Mouse (Mus musculus) 3T3-L1 (cell line): Measurements from ENCODE around the gene Fcor.

Source experiments
- DNase-seq: peaks from one replicate; pipeline ENCODE4 v3.0.0-alpha.2; 2015; ENCODE audit warnings: low read depth, low spot score

Fcor gene

DNA sequence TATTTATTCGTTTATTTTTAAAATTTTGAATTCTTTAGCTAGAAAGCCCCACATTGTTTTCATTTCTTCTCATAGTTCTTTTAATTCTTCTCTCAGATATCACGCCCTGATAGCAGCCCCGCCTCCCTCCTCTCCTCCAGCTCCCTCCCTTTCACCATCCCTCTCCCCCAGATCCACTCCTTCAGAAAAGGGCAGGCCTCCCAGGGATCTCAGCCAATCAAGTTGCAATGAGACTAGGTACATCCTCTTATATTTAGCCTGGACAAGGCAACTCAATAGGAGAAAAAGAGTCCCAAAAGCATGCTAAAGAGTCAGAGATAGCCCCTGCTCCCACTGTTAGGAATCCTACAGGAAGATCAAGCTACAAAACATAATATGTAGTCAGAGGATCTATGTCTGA, 2.5 kb upstream of the Fcor start:
- DNase-seq, result peak; percentile 43

DNA sequence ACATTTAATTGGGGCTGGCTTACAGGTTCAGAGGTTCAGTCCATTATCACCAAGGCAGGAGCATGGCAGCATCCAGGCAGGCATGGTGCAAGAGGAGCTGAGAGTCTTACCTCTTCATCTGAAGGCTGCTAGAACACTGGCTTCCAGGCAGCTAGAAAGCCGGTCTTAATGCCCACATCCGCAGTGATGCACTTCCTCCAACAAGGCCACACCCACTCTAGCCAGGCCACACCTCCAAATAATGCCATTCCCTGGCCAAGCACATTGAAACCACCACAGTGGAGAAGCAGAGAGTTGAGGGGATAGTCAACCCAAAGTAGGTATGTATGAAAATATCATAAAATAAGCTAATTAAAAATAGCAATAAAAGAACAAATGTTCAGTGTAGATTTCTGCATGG, 1.8 kb downstream of the Fcor start:
- no peak for DNase-seq

DNA sequence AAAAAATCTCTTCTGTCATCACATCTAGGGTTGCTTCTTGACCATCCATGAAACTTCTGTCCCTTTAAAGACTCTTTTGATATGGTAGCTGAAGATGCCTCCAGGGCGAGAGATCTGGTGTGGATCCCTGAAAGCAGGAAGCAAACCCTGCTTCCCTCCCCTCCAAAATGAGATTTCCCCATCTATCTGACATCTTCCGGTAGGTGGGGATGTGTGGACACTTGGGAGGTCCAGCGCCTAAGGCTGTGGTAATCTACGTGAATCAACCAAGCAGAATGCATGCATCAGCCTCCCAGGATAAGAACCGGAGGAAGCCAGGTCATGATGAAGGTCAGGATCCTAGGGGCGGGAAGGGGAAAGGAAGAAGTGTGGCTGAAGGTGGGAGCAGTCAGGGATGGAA, 6.7 kb downstream of the Fcor start, which contains the start of gene Mcemp1:
Gene Mcemp1, plus strand, starts transcription at position 248 of the 400 bp plus-strand sequence.
- no peak for DNase-seq

DNA sequence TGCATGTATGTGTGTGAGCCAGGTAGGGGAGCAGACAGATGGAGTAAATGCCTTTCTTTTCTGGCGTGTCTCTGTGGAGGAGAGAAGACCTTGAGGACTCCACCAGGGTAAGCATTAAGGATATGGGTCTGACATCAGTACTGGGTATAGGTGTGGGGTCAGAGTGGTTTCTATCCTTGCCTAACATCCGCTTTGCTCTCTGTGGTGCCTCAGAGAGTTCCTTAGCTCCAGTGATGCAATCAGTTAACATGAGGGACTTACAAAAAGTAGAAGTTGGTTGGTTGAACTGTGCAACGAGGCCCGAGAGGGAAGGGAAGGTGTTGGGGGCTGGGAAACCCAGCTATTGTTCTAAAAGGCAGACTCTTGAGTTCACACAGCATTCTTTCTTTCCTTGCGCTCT, 7.8 kb downstream of the Fcor start:
- DNase-seq, result no peak

DNA sequence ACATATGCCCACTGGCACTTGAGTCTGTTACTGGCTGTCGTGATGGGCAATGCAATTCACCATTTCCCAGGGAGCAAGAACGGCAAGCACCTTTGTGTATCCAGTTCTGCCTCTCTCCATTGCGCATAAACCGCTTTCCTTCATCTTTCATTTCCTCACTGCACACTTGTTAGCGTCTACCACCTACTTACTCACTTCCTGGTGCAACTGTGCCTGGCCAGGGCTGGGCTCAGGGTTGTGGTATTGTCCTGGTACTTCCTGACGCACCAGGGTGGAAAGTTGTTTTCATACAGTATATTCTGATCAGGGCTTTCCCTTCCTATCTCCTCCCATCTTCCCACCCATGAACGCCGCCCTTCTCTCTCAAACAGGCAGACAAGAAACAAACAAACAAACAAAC, 11.3 kb downstream of the Fcor start:
- DNase-seq, result no peak

DNA sequence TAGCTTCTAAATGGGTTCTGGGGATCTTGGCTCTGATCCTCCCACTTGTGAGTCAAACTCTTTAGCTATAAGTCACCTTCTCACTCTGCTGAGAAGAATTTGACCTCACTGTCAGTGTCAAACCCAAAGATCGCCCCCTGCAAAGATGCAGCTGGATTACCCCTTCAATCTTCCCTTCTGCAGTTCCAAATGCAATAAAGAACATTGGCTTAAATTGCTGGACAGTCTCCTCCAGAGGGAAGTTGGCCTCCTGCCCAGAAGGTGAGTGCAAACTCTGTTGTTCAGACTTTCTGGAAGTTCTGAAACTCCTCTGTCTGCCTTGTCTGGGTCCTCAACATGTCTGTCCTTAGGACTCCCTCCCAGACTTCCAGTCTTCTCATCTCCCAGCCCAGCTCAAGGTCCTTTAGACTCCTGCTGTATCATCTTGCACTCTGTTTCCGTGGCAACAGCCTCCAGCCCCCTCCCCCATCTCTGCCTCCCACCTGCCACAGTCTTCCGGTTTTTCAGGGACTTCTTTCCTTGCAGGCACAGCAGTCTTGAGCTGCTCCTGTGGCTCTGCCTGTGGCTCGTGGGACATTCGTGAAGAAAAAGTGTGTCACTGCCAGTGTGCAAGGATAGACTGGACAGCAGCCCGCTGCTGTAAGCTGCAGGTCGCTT, 15.3 kb downstream of the Fcor start:
- DNase-seq, result peak; percentile 34

DNA sequence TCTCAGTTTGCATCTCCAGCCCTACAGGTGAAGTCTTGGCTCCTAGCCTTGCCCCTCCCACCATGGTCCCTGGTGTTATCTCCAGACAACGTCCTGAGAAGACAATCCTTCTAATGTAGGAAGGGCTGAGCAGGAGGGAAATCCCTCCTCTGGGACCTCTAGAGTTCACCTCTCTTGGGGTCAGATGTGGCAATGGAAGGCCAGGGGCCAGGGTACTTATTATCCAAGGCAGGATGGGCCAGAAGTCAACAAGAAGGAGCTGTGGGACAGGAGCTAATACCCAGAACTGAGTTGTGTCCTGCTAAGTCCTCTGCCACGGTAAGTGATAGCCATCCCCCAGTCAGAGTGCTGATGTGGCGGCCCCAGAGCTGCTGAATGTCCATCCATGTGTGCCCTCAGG, 16.6 kb downstream of the Fcor start, which contains the start of gene Retn:
Gene Retn, plus strand, starts transcription at position 245 of the 400 bp plus-strand sequence.
- DNase-seq, result no peak

DNA sequence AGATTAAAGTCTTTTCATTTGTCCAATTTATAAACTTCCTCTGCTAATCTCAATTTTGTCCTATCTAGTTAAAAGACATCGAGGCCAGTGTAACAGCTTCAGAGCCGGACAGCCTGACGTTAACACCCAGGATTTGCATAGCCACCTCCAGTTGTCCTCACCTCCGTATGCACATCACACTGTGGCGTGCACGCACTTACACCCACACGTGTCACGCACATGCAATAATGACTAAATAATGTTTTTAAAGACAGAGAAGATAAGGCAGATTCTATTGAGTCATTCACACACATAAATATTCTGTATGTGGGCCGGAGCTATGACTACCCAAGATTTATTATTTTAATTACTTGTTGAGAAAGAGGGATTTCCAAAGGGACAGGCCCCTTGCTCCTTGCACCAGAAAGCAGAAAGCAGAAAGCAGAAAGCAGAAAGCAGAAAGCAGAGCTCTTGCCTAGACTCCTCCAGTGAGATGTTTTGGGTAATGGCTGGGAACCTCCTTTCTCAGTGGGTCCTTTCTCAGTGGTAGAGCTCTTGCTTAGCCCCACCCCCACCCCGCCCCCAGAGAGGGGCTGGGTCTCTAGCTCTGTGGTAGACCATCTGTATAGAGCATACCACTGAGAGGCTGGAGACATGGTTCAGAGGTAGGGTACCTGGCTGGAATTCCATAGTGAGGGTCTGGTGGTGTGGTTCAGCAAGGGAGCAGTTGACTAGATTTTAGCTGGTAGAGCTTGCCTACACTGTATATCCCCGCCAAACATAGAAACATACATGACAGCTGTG, 17.2 kb downstream of the Fcor start:
- DNase-seq, result no peak

DNA sequence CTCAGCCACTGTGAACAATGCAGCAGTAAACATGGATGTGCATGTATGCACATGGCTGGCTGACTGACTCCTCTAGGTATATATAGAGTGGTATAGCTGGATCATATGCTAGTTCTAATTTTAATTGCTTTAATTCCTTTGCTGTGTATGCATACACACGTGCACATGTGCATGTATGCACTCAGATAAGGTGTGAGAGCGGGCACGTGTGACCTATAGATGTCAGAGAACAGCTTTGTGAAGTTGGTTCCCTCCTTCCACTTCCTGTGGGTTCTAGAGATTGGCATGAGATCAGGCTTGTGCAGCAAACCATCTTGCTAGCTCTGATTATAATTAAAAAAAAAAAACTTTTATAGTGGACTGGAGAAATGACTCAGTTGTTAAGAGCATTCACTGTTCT, 19.3 kb downstream of the Fcor start:
- DNase-seq, result no peak

DNA sequence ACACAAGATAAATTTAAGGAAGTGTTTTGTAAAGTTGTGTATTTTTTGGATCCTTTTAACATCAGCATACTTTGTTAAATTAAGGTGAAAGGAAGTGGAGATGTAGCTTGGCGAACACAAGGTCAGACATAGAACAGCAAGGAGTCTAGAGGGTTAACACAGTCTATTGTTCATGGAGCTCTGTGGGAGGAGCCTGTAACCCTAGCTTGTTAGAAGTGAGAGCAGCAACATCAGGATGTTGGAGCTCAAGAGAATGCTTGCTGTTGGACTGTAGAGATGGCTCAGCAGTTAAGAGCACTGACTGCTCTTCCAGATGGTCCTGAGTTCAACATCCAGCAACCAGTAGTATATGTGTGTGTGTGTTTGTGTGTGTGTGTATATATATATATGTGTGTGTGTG, 23.2 kb downstream of the Fcor start:
- DNase-seq, result peak; percentile 12

DNA sequence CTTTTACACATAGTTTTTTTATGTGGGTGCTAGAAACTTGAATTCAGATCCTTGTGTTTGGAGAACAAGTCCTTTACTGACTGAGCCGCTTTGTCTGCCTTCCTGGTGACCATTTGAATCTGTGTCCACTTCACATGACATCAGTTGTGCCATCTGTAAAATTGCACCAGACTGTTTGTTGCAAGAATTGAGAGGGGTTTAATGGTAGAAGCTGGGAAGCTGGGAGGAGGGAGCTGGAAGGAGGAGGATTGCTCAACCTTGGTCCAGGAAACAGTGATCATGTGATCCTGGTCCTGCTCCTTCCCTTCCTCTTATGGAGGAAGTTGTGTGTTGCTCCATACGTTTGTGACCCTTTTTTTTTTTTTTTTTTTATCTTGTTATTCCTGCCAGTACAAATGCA, 23.9 kb downstream of the Fcor start:
- DNase-seq, result peak; percentile 8

DNA sequence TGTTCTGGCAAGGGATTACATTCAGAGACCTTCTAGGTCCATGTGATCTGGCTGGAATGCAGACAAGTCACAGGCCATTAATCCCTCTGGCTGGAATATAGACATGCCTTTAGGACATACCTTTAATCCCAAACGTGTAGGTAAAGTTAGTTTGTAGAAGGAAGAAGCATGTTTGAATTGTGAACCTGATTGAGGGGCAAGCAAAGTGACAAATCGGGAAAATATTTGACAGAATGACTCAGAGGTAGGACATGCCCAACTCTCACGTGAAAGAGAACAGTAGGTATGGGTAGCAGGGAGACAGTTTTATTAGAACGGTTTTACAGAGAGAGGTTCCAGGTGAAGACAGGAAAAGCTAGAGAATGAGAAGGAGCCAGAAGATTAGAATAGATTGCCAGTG, 24.6 kb downstream of the Fcor start:
- DNase-seq, result peak; percentile 61

DNA sequence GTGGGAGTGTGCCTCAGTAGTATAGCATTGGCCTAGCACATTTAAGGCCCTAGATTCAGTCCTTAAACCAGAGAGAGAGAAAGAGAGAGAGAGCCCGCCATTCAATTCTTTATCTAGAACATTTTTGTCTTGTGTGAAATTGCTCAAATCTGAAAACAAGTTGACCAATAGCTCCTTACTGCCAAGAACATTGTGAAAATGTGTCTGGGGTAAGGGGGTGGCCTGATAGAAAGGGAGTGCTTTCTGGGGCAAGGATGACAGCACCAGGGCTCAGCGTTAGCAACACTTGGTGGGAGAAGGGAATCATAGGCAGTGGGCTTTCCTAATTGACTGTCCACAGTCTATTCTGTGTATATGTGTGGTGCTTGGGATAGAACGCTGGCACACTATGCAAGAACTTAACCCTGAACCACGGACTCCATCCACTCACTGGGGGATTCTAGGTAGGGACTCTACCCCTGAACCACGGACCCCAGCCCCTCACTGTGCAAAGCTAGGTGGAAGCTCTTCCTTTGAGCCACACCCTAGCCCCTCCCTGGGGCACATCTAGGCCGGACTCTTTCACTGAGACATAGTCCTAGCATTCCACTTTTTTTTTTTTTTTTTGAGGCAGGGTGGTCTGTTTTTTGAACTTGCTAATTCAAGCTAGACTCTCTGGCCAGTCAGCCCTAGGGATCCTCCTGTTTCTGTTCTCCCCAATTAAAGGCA, 25.2 kb downstream of the Fcor start:
- no peak for DNase-seq

DNA sequence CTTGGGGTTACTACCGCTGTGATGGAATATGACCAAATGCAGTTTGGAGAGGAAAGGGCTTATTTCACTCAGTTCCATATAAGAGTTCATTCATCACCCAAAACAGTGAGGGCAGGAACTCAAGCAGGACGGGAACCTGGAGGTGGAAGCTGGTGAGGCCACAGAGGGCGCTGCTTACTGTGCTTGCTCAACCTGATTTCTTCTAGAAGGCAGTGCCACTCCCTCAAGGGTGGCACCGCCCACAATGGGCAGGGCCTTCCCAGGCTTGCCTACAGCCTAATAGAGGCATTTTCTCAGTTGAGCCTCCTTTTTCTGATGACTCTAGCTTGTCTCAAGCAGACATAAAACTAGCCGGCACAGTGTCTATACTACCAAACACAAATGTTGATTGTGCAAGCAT, 26.4 kb downstream of the Fcor start:
- DNase-seq, result peak; percentile 35

DNA sequence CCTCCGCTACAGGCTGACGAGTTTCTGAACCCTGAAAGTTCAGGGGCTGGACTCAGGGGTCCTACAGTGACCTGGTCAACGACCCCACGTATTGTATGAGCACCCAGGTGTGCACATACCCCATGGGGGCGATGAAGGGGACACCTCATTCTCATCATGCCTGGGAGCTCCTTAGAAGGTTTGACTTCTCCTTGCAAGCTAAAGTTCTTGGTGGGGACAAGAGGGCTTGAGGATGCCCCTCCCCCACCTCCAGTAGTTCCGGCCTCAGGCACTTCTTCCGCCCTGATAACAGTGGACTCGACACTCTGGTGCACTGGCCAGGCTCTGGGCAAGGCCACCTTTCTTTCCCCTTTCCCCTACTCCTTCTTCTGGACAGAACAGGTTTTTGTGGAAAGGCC, 40.7 kb downstream of the Fcor start:
- DNase-seq, result no peak

DNA sequence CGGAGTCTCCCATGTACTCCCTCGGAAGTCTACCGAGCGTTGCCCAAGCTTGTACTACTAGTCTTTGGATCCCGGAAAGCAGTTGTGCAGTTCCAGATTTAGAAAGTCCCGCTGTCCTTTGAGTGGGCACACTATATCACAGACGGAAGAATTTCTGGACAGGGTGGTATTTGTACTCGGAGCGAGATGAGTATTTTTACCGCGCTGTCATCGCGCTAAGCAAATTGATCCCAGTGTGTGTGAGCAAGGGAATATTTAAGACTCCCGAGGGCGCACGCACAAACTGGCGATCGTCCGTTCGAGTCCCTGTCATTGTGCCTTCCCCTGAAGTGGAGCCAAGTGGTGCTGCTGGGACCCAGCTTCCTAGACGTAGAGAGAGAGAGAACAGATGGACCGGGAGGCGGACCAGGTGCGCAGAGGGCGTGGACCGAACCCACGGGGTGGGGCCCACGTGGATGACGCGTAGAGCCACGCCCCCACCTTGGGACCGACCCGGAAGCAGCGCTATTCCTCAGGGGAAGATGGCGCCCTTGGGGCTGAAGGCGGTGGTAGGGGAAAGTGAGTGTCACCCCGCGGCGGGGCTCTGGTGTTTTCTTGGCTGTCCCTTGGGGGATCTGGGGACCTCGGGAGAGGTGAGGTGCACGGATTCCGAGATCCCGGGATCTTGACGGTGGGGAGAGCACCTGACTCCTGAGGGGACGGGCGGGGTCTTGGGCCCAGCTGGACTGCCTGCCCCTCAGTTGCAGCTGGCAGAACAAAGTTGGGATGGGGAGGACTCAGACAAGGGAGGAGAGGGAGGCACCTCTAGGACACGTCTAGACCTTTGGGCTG, 41.3 kb downstream of the Fcor start, which contains the start of gene Stxbp2:
Gene Stxbp2, plus strand, starts transcription at position 309 of the 831 bp plus-strand sequence.
- DNase-seq, result no peak

DNA sequence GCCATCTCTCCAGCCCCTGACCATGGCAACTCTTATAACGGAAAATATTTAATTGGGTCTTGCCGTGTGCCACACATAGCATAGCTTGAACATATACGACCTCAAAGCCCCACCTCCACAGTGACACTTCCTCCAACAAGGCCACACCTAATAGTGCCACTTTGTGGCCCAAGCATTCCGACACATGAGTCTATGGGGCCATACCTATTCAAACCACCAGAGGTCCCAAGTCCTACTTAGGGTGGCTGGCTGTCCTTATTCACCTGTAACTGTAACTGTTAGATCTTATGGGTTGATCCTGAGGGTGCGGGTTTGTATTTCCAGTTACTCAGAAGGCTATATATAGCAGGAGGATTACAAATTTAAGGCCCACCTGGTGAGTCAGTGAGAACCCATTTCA, 44.1 kb downstream of the Fcor start:
- peak; percentile 56 for DNase-seq

DNA sequence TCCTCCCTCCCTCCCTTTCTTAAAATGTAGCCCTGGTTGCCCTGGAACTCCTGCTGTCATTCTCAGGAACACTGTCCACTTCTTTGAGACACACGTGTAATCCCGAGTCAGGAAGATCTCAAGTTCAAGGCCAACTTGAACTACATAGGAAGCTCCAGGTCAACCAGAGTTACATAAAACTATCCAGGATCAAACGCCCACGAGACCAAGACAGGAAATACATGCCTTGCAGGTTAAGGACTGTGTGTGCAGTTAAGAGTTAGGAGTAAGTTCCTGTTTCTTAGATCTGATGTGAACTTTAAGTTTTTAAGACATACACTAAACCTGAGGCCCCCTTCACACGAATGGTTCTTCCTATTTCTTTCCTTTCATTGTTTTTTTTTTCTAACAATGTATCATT, 45.2 kb downstream of the Fcor start:
- no peak for DNase-seq

DNA sequence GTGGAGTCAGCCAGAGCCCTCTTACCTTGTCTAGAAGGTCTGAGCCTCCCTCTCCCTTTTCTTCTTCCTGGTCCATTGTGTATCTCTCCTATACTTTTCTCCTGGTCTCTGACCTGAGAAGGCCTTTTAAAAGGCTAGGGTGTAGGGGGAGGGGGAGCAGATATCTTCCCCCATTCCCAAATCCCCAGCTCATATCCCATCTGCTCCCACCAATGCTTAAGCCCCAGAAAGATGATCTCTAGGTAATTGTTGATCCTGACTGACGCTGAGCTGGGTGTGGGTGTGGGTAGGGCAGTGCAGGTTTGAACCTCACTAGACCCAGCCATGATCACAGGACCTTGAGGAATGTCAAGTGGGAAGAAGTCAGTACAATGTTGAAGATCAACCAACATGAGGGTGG, 46.7 kb downstream of the Fcor start, which contains the start of gene Pcp2:
Gene Pcp2, minus strand, starts transcription at position 101 of the 400 bp plus-strand sequence.
- DNase-seq, result no peak

DNA sequence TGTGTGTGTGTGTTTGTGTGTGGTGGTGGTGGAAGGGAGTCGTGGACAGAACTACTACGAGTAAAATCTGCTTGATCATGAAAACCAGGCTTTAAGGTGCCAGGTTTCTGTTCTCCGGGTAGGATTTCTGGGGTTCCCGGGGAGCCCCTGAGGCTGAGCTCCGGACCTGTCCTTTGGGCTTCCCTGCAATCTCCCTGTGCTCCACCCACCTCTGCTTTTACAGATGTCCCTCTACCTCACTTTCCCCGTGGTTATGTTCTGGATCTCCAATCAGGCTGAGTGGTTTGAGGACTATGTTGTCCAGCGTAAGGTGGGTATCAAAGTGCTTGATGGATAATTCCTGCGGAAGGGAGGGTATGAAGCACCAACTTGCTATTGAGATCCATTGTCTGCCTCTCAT, 50.0 kb downstream of the Fcor start:
- no peak for DNase-seq

DNA sequence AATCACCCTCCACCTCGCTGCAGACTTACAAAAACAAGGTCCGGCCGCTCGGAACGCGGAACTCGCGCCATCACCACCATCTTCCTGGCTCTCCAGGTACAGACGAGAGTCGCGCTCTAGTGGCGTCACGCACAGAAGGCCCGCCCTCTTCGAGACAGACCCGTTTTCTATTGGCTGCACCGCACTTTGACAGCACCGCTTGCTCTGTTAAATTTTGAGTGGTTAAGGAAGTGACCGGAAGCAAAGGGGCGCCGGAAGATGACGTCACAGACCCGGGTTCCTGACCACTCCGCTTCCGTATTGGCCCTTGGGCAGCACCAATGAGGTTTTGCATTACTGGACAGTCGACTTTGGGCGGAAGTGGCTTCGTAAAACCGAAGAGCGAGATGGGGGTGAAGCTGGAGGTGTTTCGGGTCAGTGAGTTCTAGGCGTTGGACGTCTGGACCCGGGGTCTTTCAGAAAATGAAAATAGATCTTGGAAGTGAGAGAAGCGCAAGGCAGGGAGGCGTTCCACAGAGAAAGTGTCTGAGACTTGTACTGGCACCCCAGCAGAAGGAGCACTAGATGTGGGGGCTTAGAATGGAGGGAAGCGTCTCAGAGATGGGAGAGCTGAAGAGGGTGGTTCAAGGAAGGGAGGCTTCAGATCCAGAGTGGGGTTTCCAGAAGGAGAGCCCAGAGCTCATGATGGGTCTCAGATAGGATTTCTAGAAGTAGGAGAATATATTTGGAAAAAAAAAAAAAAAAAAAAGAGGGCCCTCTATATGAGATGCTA, 50.8 kb downstream of the Fcor start, which contains the start of the genes Xab2 and Pet100:
Gene Xab2, minus strand, starts transcription at position 118 of the 772 bp plus-strand sequence.
Gene Pet100, plus strand, starts transcription at position 350 of the 772 bp plus-strand sequence.
- DNase-seq, result peak; percentile 100
